Mouse (Mus musculus) right cerebral cortex, postnatal 25 days (tissue): ENCODE results near the gene Smad1.

Experiments used
- DNase-seq: peaks from one replicate; pipeline ENCODE4 v3.0.0; 2022

Smad1 gene

DNA sequence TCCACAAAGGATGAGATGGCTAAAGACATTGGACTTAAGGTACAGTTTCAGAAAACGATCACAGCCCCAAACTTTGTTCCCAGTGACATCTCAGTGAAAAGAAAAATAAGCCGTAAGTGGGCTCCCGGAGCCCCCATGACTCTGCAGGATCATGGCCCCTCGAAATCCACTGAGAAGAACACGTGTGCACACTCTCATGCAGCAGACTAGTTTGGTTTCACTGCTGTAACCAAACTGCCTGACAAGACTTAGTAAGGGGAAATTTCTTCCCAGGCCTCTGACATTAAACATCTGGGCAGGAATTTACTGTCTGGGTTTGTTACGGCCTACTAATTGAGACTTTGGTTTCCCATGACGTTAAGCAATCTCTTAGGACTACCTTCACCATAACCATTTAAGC, 45.3 kb downstream of the Smad1 start:
- DNase-seq = no peak

- DNase-seq = no peak
Observed at GRCm38 (mm10) chr8:79351916-79352315, 47.4 kb downstream of the Smad1 start.

DNA sequence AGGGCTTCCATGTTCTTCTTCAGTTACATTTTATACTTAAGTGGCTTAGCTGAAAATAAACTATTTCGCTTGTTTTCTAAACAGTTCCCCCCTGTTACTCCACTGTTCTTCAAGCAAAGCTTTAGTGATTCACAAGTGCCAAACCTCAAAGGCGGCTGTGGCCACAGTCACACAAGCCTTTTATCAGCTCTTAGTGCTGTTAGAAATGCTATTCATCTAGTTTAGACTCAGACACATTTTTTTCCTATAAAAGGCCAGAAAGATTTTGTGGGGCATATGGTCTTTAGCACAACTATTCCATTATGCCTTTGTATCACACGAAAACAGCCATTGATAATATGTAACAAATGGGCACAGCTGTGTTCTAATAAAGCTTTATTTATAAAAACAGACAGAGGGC, 48.5 kb downstream of the Smad1 start:
- no peak for DNase-seq

GRCm38 (mm10) chr8:79350094-79350593, 49.2 kb downstream of the Smad1 start:
- DNase-seq = peak; percentile 73

- DNase-seq = no peak
Observed at GRCm38 (mm10) chr8:79346414-79346813, 52.9 kb downstream of the Smad1 start.

DNA sequence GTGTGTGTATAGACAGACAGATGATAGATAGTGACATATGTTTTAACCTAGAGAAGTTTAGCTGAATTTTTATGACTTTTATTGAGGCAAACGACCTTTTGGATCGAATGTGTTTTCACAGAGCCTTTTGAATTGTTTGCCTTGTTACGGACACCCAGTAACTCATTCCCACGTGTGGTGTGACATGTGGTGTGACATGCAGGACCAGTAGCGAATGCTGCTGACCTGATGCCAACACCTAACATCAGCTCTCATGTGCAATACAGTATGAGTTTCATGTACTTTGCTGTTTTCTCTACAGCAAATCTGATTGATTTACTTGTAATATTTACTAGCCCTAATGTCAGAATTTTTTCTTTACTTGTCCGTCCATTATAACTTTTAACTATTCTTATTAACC, 53.5 kb downstream of the Smad1 start:
- no peak for DNase-seq

GRCm38 (mm10) chr8:79341236-79341635, 58.1 kb downstream of the Smad1 start:
- DNase-seq = no peak

DNA sequence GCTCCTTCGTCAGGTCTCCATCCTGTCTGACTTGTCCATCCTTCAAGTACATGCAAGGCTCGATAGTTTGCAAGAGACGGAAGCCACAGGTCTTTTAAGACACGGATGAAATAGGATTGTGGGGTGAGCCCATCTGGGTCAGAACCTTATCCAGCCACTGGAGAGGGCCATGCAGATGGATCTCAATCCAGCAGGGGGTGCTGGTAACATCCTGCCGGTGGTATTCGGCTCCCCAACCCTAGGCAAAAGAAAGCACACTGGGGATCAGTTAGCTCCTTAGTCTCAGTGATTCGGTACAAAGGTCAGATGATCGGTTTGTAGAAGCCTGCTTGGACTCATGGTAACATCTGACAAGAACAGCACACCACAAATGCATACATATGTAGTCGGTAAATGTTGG, 59.8 kb downstream of the Smad1 start:
- no peak for DNase-seq

DNA sequence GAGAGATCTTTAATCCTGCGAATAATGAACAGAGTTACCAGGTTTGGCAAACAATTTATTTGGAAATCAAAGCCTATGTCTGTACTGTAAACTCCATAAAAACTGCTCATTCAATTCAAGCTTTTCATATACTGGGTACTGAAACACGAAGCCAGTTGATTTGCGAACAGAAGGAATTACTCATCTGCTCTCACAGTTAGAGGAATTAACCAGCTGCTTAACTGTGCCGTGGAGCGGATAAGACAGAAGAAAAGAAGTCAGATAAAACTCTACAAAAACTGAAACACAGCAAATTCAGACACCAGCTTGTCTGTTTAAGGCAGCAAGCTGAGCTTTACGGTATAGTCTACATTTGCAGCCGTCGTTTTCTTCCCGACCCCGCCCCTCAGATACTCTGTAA, 60.7 kb downstream of the Smad1 start:
- no peak for DNase-seq

GRCm38 (mm10) chr8:79332109-79332900, 67.0 kb downstream of the Smad1 start:
- DNase-seq = no peak

GRCm38 (mm10) chr8:79331571-79331970, 67.7 kb downstream of the Smad1 start:
- DNase-seq = no peak

DNA sequence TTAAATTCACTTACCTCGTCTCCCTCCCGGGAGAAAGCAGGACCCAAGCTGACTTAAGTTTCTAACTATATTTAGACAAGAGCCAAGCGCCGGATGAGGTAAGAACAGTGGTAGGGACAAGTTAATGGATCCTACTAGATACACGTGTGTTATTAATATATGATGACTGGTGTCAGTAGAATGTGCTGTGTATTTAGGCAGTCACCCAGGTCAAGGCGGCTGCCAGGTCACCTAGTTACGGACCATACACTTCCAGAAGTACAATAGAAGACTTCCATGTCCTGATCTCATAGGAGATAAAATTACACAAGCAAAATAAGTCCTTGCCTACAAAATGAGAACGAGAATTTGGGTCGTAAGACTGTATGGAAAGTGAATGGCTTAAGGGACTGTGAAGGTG, 68.3 kb downstream of the Smad1 start:
- no peak for DNase-seq

GRCm38 (mm10) chr8:79329735-79330134, 69.6 kb downstream of the Smad1 start:
- DNase-seq = no peak

- no peak for DNase-seq
Observed at GRCm38 (mm10) chr8:79329182-79329581, 70.1 kb downstream of the Smad1 start.

GRCm38 (mm10) chr8:79325510-79325909, 73.8 kb downstream of the Smad1 start:
- DNase-seq = no peak

GRCm38 (mm10) chr8:79324928-79325327, 74.4 kb downstream of the Smad1 start:
- no peak for DNase-seq

GRCm38 (mm10) chr8:79324036-79324435, 75.3 kb downstream of the Smad1 start:
- no peak for DNase-seq

GRCm38 (mm10) chr8:79323121-79323520, 76.2 kb downstream of the Smad1 start:
- DNase-seq = no peak

GRCm38 (mm10) chr8:79310801-79311200, 88.5 kb downstream of the Smad1 start:
- DNase-seq = no peak

DNA sequence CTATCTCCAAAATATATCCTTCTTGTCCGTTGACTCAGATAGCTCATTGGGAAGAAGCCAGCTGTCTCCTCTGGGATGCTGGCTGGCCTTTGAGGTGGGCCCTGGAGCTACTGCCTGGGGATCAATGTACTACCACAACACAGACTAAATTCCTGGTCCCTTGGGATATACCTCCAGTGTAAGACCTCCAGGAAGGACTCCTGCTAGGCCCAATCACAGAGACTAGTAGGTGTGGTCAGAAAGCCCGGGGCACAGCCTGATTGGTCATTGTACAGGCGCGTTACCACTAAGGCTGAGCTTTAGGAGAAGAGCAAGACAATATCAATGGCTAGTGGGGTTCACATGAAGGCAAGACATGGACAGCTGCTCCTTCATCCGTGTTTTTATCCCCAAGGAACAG, 93.4 kb downstream of the Smad1 start:
- no peak for DNase-seq

- no peak for DNase-seq
Observed at GRCm38 (mm10) chr8:79301548-79301947, 97.8 kb downstream of the Smad1 start.

DNA sequence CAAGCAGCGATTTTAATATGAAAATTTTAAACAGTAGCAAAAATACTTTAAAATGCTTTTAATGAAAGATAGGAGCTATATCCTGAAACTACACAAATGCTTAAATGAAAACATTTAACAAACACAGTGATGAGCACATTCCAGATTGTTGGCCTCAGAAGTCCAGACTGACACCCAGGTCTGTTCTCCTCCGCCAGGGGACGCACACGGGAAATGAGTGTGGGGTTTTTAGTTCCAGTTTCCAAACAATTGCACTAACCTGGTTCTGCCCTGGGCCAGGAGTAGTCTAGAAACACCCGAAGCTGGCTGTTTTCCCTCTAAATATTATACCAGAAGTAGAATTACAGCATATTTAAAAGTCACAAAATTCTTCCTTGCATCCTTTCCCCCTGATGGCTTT, 99.6 kb downstream of the Smad1 start:
- DNase-seq = no peak

- peak; percentile 47 for DNase-seq
Observed at GRCm38 (mm10) chr8:79297763-79298162, 101.6 kb downstream of the Smad1 start.

DNA sequence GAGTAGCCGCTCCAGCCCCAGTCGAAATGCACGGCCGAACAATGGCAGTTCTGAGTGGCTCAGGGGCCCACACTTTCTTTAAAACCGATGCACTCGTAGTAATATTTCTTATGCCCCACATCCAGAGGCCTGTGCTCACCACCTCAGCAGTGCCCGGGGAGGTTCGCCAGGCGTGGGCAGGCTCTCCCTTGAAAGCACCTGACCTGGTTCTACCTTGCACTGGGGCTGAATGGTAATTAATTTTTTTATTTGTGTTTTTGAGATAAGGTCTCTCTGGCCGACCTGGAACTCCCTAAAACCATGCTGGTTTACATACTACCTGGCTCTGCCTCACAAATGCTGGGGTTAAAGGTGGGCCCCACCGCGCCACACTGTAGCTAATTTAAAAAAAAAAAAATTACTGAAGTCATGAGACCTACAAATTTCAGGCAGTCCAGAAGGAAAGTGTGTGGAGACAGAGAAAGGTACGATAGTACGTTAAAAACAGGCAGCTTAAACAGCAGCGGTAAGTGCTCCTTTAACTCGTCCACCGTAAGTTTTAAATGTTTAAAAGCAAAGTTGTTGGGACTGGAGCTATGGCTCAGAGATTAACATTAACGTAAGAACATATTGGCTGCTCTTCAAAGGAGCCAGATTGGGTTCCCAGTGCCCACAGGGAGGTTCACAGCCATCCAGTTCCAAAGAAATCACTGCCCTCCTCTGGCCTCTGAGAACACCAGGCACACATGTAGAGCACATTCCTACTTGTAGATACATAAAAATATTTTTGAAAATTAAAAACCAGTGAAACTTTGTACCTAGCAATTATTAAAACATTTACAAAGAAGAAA, 103.8 kb downstream of the Smad1 start:
- no peak for DNase-seq
